Mouse (Mus musculus) frontal cortex, adult 2 months (tissue): ENCODE data around the gene Slc38a6. TPM values are rescaled to one million over a fixed set of nuclear protein-coding genes. Genes with fewer than 3 reads are reported as not detected.
A peak's percentile ranks its signal among the peaks of the same experiment; 100 is the strongest.

Experiments used
- DNase-seq, 2 experiments: peaks; one replicate each; pipeline ENCODE4 v3.0.0; 2022; ENCODE audit warnings: low spot score in 1 of 2; ENCODE audit errors: extremely low spot score in 1 of 2
- polyA plus RNA-seq: library from polyadenylated mRNA; depleted of rRNA; stranded (reverse); fragments of >200 nt; gene quantifications from 2 replicates; pipeline ENCODE4 v1.2.3, GENCODE M21; 2012; rRNA removed

The Slc38a6 gene
- polyA plus RNA-seq = 31.0 and 34.4 TPM in 2 replicates

DNA sequence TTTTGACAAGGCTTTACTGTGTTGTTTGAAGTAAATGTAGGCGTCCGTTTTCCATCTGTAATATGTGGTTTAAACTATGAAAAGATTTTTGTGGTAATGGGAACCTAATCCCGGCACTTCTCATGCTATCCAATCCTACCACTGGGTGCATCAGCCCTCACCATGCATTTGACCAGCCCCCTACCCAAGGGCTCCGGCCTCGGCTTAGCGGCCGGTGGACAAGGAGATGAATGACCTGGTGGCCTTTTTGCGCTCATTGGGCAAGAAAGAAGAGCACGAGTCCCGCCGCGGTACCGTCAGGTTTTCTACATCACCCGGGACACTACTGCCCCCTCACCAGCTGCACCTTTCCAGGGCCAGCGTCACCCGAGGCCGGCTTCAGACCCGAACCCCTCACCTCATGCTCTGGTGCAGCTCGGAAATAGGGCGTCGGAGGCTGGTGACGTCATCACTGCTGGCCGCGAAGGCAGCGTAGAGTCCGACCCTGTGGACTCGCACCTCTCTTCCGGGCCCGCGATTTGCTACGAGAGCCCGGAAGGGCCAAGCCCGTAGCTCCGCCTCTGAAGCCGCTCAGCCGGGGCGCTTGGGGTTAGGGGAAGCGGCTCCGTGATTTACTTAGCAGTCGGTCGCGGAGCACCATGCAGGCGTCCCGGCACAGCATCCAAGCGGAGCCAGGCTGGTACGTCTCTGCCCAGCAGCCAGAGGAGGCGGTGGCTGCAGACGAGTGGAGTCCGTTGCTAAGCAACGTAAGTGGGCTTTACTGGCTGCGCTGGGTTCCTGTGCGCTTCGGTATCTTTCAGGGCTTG is at the start of gene Slc38a6, which contains the start of gene Trmt5:
Gene Slc38a6, plus strand, starts transcription at position 493 of the 806 bp plus-strand sequence.
Gene Trmt5, minus strand, starts transcription at position 424 of the 806 bp plus-strand sequence.
- peak; percentile 82 to 92 for DNase-seq

DNA sequence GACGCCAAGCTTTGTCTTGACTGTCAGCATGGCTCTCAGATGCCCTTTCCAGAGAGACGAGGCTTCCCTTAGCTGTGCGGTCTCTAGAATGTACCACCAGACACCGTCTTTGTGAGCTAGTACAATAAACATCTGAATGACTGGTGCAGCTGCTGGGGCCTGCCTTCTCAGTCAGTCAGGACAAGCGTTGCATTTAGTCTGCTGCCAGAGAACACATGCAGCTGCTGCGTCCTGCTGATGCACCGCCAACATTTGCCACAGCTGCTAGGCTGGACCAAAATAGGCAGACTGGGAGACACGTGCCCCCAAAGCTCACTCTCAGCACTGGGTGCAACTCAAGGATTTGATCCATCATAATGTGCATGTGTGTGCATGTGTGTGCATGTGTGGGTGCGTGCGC is 44.6 kb upstream of the Slc38a6 start:
- DNase-seq = peak; percentile 39 to 59

DNA sequence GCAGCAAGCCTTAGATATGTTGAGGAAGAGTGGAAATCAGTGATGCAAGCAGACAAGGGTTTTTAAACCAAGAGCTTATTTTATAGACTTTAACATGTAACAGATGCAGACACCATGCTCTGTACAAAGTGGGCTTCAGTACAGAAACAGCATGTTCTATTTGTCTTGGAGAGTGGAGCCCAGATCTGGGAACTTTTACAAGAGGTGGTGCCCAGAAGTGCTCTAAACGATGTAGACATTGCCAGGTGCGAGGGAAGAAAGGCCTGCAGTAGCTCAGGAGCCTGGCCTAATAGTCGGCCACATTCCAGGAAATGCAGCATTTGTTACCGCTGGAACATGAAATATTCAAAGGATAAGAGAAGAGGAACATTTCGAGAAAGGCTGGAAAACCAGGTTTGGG is 40.9 kb upstream of the Slc38a6 start:
- DNase-seq = no peak

DNA sequence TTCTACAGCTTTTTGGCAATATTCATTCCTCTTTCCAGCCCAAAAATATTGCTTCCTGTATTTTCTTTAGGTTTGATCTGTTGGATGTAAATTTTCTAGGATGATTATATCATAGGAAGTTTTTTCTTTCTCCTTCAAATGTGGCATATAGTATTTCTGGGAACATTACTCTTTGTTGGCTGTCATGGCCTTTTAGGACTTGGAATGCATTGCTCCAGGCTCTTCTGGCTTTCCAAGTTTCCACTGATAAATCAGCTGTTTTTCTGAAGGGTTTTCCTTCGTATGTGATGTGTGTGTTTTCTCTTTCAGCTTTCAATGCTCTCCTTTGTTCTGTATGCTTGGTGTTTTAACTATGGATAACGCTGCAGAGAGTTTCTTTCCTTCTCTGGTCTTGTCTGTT is 31.6 kb upstream of the Slc38a6 start:
- DNase-seq = no peak

DNA sequence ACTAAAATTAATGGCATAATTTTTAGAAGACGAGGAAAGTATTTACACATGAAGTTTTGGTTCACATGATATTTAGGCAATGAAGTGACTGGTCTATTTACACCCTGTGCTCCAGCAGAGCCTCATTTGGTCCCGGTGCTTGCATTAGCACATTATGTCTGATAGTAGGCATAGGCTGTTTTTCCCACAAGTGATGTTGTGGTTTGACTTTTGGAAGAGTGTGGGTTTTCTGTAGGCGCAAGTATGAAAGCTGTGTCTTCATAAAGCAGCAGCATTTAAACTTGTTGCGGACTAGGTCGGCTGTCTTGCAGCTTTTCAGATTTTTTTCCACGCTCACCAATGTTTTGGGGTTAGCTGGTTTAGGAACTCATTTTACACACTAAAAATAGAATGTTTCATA is 27.3 kb upstream of the Slc38a6 start:
- peak in 1 of 2 experiments; percentile 21 for DNase-seq

DNA sequence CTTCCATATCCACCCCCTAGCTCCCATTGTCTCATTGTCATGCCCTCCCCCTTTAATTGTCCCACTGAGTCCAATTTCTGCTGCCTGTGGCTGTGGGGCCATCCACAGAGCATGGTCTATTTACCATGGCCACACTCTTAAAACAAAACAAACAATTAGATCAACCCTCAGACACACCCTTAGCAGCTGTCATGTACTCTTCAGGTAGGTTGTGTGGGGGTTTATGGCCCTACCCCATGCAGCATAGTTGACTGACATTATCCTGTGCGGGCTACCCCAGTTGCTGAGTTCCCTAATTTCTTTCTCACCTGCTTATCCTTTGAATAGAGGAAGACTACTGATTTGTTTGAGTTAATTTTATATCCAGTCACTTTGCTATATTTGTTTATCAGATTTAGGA is 26.2 kb upstream of the Slc38a6 start:
- no peak for DNase-seq

DNA sequence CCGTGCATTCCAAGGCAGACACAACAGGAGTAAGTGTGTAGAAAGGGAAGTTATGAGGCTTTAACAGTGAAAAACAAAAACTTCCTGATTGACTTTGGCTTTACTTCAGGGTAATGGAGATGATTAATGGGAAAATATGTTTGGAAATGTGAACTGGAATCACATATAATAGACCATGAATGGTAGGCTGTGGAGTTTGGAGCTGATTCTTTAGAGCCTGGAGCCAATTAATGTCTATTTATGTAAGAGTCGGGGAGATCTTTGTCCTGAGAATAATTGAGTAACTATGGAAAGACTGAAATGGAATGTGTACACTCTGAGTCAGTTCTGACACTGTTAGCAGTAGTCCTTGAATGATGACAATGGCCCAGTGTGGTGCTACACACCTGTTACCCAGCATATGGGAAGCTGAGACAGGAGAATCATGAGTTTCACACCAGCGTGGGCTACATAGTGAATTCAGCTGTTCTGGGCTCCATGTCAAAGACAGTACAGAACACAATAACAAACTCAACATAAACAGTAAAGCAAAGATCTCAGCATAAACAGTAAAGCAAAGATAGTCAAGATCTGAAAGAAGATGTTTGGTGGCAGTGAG is 21.1 kb upstream of the Slc38a6 start:
- no peak for DNase-seq

DNA sequence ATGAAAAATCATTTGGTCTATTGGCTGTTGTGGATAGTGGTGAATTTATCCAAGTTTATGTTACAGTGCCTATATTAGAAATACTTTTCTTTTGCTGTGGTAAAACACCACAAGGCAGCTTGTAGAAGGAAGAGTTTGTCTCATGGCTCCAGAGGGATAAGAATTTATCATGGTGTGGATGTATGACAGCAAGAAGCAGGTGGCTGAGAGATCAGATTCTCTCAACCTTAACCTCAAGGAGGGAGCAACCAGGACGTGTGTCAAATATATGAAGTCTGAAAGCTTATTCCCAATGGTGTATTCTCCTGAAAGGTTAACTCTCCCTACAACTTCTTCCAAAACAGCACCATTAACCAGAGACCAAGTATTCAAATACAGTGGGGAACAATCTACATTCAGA is 20.0 kb upstream of the Slc38a6 start:
- no peak for DNase-seq

DNA sequence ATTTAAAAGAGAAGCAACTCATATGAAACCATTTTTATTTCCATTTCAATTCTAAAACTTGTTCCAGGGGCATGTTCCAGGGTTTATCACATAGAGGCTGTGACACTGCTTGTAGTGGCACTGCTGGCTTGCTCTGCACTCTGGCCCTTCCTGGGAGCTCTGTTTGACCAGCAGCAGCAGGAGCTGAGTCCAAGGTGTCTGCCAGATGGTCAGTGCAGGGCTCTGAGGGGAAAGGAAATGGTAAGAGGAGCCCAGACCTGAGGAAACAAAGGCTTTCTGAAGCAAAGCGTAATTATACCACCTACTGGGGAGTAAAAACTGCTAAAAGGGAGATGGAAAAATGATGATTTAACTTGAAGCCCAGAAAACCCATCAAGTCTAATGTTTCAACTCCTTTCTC is 18.1 kb upstream of the Slc38a6 start:
- DNase-seq = no peak

DNA sequence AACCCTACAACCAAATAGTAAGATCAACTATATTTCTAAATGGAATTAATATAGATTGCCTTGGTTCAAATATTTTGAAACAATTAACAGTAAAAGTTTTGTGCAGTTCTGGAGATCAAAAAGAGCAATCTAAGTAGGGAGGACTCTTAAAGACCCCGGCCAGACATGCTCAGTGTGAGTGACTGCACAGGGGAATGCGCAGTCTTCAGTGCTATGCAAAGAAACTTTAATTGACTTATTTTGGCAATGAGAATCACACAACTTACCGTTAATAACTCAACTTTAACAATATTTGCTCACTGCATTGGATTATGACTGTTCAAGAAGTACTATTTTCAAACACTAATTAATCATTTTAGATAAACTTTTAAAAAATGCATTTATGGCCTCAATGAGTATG is 17.0 kb upstream of the Slc38a6 start:
- no peak for DNase-seq

DNA sequence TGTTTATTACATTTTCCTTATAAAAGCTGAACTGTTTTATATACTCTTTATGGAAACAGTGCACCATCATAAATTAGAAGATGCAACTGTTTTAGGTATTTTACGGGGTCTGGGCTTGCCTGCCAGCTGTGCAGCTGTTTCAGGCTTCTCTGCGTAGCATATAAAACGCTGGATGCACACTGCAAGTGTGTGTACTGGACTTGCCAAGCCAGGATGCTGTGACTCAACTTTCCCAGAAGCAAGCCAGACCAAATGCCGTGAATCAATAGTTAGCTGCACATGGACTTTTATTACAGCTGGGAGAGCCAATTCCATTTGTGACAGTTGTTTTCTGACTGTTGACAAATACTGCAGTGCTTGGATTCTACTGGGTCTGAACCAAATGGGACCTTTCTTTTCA is 16.6 kb upstream of the Slc38a6 start:
- no peak for DNase-seq

DNA sequence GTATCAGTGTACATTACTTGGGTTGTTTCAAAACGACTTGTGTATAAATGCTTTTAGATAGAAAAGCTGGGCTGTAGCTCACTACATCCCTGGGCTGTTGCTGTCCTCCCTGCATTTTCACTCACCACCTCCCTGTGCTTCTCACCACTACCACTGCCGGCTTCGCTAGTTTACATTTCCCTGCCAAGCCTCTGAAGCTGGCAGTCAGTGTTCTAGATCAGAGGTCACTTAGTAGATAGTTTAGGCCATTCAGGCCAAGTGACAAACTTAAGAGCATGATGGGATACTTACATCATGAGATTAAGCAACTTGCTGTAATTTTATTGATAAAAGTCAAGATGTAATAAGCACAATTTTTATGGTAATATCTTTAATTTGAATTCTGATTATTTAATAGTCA is 11.7 kb upstream of the Slc38a6 start:
- no peak for DNase-seq

DNA sequence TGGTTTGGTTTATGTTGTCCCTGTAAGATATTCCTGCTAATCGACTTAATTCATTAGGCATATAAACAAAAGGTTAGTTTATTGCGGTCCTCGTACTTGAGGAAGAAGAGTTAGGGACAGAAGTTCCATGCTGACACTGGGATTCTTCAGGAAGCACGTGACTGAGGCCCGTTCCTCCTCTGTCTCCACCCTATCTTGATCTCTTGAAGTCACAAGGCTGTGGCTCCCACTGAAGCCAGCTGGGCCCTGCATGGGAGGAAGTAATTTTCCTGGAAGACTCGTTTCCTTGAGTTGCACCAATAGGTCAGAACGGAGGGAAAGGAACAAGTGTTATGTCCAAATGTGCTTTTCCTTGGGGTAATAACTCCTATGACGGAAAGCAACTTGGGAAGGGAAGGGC is 1.0 kb downstream of the Slc38a6 start:
- no peak for DNase-seq

DNA sequence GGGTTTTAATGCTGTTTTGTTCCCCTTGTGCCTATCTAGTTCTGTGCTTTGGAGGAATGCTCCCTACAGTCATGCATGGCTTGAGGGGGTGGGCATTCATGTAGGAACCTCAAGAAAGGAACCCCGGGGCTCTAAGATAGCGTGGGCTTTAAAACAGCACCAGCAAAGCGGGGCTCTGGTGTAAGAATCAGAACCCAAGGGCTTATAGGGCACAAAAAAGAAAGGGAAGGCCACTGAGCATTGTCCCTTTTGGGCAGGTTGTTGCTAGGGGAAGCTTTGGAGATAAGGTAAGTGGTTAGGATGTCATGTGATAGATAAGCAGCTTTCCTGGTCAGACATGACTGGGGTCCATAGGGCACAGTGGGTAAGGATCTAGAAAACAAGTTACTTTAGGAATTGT is 2.0 kb downstream of the Slc38a6 start:
- DNase-seq = no peak

DNA sequence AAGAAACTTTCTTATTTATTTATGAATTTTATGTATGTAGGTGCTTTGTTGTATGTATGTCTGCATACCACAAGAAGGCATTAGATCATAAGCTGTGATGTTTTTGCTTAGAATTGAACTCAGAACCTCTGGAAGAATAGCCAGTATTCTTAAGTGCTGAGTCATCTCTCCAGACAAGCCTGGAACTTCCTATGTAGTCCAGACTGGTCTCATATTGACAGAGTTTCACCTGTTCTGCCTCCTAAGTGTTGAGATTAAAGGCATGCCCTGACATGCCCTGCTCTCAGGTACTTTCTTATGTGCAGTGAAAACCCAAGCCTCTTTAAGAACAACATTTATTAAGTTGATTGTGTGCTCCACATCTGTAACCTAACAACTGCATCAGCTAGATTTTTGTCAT is 8.3 kb downstream of the Slc38a6 start:
- DNase-seq = no peak

DNA sequence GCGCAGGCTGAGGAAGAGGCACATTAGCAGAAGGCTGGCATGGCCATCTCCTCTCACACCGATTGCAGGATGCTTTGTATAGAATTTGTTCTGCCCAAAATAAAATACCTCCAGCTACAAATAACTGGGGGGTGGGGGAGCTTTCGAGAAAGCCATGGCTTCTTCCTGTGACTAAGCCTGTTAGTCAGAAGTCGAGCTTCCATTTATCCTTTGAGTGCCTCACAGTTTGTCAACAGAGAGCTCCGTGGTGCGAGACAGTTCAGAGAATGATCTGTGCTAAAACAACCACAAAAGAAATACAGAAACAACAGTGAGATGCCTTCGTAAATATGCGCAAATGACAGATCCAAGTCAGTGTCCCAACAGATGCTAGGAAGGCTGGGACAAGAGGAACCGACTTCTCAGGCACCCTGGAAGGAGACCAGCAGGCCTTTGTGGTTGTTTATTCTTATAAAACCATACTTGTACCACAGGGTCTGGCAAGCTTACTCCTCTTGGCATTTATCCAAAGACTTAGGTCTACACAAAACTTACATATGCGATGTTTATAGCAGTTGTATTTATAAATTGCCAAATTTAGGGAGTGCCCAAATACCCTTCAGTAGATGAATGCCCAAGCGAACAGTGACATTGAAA is 9.0 kb downstream of the Slc38a6 start:
- no peak for DNase-seq

DNA sequence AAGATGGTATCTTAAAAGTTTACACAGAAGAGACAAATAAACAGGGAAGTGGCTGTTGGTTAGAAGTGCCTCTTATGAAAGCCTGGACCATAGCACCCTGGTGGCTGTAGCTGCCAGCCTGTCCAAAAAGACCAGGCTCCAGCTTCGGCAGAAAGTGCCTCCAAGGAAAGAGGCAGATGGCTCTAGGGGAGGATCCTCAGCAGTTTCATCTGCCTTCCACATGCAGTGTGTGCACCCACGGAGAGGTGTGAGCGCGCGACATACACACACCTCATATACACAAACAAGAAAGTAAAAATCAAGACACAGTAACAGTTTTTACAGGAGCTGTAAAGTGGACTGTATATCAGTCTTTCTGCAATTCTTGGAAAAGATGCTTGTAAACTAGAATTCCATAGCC is 12.0 kb downstream of the Slc38a6 start:
- DNase-seq = no peak

DNA sequence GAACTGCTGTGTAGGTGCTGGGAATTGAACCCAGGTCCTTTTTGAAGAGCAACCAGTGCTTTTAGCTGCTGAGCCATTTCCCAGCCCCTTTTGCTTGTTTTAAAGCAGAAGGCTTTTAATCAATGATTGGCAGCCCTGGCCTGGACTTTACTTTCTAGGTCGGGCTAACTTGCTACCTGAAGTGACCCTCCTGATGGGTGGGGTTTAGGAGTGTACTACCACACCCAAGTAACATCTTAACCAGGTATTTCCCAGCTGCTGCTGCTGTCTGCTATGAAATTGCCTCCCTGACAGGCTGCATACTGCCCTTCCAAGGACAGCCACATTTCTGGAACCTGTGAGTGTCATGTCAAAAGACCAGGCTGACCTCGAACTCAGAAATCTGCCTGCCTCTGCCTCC is 14.0 kb downstream of the Slc38a6 start:
- no peak for DNase-seq

DNA sequence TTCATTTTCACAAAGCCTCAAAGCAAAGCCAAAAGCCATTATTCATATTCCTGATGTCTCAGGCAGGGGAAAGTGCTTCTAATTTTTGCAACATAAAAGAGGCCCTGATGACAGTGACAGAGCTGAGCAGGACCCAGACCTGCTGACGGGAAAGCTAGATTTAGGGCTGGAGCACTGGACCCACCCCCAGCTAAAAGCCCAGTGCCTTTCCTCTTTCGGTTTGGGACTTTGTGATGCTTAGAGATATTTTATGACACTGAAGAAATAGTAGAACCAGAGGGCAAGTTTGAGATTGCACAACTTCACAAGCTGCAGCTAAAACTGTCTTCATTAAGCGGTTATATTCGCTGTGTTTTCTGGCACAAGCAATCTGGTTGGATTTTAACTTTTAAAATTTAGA is 18.1 kb downstream of the Slc38a6 start:
- DNase-seq = no peak

DNA sequence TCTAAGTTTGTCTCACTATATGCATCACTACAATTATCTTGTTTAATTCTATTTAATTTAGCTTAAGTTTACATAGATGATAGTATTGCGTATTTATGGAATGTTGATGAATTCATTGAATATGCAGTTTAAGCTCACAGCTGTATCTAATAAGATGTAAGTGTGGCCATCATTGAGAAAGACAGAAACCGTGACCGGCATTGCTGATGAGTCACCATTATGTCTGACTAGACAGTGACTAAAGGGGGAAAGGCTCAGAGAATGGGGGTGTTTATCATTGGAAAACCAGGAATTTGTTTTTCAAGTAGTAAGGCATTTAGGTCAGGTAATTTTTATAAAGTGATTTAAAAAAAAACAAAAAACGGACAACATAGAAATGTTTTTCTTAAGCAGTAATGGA is 21.2 kb downstream of the Slc38a6 start:
- DNase-seq = no peak

DNA sequence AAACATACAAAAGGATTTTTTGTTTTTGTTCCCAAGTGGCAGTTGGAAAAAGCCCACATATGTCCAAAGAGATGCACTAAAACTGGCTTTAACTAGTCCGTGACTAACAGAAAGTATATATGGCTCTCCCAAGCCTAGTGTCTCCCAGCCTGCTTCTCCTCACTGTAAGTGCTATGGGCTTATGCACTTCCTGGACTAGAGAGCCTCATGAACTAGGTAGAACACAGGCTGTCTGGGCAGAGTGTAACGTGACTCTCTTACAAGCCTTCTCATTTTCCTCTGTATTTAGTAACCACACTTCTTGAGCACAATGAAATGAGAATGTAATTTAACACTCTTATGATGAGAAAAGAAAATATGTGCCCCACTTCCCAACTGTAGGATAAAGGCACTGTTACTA is 22.1 kb downstream of the Slc38a6 start:
- DNase-seq = no peak
